Mouse (Mus musculus): Measurements from ENCODE around the gene Atp6v0a1.

- TF ChIP-seq CTCF (conservative IDR thresholded peaks at IDR 0.05; ENCODE audit: insufficient read depth, insufficient read length, low read depth, low read length) (no peak), POLR2A (IDR thresholded peaks at IDR 0.05; ENCODE audit: low read depth, low read length) (peak; percentile 89)
Measured at GRCm38 (mm10) chr11:100970557-100970937, 38.7 kb upstream of the Atp6v0a1 start, which contains the start of gene Cavin1.

All from kidney, adult 2 months (tissue).